Mouse (Mus musculus): ENCODE data around the gene Pja2.
"Not testable (repeated sequence)": the region's sequence is repeated elsewhere in the genome, so short reads cannot be mapped to it uniquely, and the experiment has no call there.

Gene Pja2

DNA sequence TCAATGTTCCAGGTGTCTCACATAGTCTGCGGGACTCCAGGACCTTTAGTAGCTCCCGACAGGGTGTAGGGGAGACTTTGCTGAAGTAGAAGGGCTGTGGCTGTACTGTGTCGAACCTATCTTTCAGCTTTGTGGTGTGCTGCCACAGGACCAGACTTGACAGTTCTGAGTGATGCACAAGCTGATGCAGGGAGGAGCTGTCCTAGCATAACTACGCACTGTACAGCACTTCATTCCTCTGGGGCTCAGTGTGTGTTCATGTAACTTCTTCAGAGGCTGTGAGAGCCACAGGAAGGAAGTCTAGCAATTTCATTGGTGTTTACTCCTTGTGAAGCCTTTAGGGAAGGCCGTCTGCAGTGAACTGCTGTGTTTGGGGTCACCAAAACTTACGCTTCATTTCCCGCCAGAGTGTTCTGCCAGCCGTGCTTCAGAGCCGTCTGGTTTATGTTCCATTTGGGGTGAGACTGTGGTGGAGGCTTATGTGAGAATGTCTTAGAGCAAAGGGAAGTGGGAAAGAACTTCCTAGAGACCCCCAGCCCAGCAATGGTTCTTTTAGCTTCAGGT is 54.0 kb downstream of the Pja2 start:
- DNase-seq = no peak

- DNase-seq = no peak
Measured at GRCm38 (mm10) chr17:64276666-64277065, 55.0 kb downstream of the Pja2 start.

DNA sequence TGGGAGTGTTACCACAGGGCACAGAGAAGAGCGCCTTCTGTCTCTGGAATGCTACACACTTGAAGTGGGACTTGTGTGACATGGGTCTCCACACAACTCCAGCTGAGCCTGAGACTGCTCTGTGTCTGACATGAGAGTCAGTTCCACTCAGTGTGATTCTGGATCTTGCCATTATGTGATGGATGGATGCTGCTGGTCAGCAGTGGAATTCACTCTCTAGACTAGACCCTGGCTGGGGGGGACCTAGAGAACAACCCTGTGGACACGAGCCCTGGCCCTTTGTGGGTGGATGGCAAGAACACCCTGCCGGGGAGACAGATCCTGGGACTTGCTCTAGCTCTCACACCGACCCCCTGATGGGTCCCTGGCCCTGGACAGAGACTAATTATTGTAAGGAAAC is 56.5 kb downstream of the Pja2 start:
- DNase-seq = no peak

- DNase-seq = no peak
Measured at GRCm38 (mm10) chr17:64274341-64275105, 57.2 kb downstream of the Pja2 start.

GRCm38 (mm10) chr17:64260571-64260970 is 71.1 kb downstream of the Pja2 start:
- no peak for DNase-seq

DNA sequence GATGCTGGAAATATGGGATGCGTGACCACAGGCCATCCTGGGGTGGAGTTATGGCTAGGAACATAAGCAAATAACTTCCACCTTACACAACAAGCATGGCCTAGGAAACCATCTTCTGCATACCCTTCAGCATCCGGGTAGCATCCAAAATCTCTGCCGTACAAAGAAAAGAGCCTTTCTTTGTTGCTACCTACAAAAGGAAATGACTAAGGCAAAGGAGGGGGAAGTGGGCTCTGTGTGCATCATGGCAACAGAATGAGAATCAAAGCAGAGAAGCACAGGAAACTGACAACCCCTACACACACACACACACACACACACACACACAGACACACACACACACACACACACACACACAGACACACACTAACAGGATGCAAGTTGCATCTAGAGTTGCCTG is 83.5 kb downstream of the Pja2 start:
- DNase-seq = no peak

DNA sequence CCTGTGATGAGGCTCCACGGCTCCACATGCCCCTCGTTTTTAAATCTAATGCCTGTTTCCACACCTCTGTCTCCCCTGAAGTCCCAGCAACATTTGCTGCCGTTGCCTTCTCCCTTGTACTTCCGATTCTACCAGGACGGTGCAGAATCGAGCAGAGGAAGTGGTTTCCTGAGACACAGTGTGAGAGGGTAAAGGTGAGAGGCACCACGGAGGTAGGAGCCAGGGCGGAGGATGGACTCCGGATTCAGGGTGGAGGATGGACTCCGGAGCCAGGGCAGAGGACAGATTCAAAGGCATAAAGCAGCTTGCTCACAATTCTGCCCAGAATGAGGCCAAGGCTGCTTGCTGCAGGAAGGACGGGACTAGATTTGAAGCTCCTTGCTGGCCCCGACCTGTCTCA is 88.8 kb downstream of the Pja2 start:
- no peak for DNase-seq

DNA sequence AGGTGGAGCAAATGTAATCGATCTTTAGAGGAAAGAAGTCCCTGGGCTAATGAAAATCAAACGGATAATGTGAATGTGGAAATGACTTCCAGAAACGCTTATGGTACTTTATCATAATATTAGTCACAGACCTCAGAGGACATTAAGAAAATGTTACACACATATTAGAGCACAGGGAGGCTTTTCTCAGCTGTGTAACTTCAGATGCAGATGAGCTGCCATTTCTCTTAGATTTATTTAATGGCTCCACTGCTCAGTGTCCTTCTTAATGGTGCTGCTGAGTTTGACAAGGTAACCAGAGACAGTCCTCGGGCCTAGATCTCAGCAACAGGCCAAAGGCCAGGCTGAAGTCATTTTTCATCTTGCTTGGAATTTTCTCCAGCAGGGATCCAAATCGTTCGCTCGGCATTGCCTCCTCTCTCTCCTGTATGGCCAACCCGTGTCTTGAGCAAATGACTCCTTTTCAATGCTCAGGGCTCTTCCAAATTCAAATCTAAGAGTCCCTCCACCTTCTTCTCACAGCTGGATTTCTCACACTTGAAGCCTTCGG is 89.3 kb downstream of the Pja2 start:
- DNase-seq = no peak

DNA sequence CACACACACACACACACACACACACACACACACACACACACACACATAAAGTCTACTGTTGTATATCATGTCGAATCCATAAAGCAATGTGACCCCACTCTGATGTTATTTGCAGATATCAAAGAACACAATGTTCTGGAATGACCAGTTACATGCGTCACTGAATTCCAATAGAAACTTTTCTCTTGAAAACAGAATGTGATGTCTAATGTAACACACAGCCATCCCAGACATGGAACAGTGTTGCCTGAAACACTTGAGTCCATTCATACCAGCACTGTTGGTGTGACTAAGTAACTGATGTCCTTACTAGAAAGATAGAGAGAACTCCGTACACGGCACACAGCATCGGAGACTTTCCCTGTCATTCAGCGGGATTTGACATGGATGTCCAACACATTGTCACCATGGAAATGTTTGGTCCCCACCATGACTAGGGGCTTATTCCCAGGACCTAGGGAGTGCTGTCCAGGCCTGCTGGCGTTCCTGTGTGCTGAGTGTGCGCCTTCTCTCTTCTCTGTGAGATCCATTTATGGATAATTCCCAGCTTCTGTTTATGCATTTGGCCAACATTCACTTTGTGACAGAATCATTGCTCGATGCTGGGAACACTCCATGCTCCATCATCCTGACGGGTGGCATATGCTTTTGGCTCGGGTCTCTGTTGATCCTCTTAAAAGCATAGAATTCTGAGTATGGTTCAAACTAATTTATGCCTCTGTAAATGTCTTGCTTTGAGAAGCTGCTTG is 90.0 kb downstream of the Pja2 start:
- no peak for DNase-seq

GRCm38 (mm10) chr17:64232134-64232533 is 99.6 kb downstream of the Pja2 start:
- DNase-seq = no peak

GRCm38 (mm10) chr17:64231637-64232036 is 100.1 kb downstream of the Pja2 start:
- not testable (repeated sequence) for DNase-seq

DNA sequence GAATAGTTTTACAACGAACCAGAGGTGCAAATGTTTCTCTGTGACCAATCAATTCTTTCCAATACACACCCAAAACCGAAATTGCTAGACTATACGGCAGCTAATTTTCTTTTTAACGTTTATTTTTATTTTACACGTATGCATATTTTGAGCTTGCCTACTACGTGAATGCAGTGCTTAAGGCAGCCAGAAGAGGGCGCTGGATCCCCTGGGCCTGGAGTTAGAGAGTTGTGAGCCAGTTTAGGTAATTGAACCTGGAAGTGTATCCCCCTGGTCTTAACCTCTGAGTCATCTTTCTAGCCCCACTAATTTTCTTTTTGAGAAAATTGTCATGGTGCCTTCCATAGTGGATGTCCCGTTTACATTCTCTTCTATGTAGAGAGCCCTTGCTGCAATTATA is 100.5 kb downstream of the Pja2 start:
- no peak for DNase-seq
